Mouse (Mus musculus): ENCODE data around the gene Tmem217.

- TF ChIP-seq TCF12 (IDR thresholded peaks at IDR 0.05; ENCODE audit: insufficient read depth, poor library complexity, severe bottlenecking) (no peak), E2F4 (IDR thresholded peaks at IDR 0.05; ENCODE audit: insufficient read depth) (no peak), MAX (IDR thresholded peaks at IDR 0.05; ENCODE audit: low read depth) (no peak), POLR2AphosphoS2 (IDR thresholded peaks at IDR 0.05; ENCODE audit: insufficient read length, low read depth) (no peak), POLR2A (IDR thresholded peaks at IDR 0.05; ENCODE audit: insufficient read length, low read depth) (no peak)
These were observed 49.2 kb downstream of the Tmem217 start for GRCm38 (mm10) chr17:29502669-29503665.

Measured in myocyte (in vitro differentiated cells).